Mouse (Mus musculus) erythroblast, embryonic 14.5 days (primary cell): ENCODE results near the gene Crym.

Source experiments
- GATA1 ChIP-seq: IDR thresholded peaks from 2 replicates; pipeline ENCODE4 v1.6.1; 2012; ENCODE audit warnings: low read length, inconsistent platforms, mixed read lengths
- TAL1 ChIP-seq: IDR thresholded peaks from 3 replicates; pipeline ENCODE4 v1.6.1; 2012; ENCODE audit warnings: low read length, inconsistent platforms, mixed read lengths

DNA sequence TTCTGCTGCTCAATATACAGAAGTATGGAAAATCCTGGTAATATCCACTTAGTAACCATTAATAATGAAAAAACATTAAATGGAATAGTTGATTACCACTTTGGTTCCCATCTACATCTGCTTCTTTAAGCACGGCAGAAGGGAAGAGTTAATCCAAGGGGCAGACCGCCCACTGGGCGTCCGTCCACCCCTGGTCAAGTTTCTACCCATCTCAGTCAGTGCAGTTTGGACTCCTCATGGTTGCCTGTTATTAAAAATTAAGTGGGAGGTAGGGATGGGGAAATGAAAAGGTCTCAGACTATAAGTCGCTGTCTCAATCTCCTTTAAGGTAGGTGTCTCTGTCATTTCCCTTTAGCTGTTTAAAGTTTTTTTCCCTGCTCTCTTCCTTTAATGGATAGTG is 13.0 kb downstream of the Crym start:
- TF ChIP-seq GATA1 (no peak), TAL1 (no peak)
